Mouse (Mus musculus): ENCODE measurements around the gene Trpm2. TPM values are rescaled to one million over a fixed set of nuclear protein-coding genes. Genes with fewer than 3 reads are reported as not detected.
A peak's percentile ranks its signal among the peaks of the same experiment; 100 is the strongest.

Gene Trpm2
- polyA plus RNA-seq, 1 experiment from 2014 or later = 0.60 TPM

DNA sequence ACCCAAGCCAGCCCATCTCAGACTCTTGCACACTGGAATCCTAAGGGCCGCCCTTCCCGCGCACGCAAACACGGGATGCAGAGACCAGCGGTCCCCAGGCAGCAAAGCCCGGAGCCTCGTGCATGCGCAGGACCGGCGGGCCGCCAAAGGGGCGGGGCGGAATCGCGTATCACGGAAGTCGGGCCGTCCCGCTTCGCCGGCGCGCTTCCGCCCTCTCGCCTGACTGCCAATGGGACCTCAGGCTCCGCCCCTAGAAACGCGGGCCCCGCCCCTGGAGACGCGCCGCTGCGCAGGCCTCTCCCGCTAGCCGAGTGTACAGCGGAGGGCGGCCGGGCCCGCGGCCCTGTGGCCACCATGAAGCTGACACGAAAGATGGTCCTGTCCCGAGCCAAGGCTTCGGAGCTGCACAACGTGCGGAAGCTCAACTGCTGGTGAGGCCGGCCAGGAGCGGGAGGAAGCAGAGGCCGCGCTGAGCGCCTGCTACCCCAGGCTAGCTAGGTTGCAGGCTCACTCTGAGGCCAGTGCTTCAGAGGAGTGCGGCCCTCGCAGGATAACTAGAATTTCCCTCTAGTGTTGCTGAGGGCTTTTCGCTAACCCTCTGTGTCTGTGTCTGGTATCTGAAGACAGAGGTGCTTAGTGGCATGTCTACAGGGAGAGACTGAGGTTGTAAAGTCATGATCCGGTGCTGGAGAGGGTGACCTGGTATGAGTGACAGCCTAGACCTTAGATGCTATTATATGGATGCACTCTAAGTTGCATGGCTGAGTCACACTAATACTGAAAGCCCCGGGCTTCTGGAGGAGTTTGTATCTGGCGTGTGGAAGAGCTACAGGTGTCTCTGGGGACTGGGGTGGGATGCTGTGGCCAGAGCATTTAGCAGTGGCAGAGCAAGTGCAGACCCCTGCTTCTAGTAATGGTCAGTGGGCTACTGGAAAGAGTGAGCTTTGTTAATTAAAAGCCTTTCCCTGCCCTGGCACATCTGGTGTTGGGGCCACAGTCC lies 8.3 kb upstream of the Trpm2 start, which contains the start of gene 1810043G02Rik:
Gene 1810043G02Rik (plus strand): TSS at position 174 of the 1,000 bp plus-strand sequence.
- Histone ChIP-seq H3K4me1 (peaks cover 15% of the 10 kb centered on the region), H3K4me3 (replicated peaks) (peak within 1 kb of the TSS; percentile 65), H3K9me3 (replicated peaks) (no peaks in the 10 kb centered on the region), H3K27me3 (no peaks in the 10 kb centered on the region), H3K9ac (peak within 1 kb of the TSS; percentile 64), H3K36me3 (peaks cover 15% of the 10 kb centered on the region; the same call in 1 of the 2 replicates), H3K27ac (replicated peaks) (peak within 1 kb of the TSS; percentile 49; the same call in 1 of the 2 replicates), H3K4me2 (replicated peaks) (peak within 1 kb of the TSS; percentile 74)
- ATAC-seq (ENCODE audit: insufficient number of reproducible peaks, low FRiP score, low TSS enrichment, low read depth) = peak; percentile 95
- WGBS = under 1% methylated on average over 57 of the region's 57 CpGs

DNA sequence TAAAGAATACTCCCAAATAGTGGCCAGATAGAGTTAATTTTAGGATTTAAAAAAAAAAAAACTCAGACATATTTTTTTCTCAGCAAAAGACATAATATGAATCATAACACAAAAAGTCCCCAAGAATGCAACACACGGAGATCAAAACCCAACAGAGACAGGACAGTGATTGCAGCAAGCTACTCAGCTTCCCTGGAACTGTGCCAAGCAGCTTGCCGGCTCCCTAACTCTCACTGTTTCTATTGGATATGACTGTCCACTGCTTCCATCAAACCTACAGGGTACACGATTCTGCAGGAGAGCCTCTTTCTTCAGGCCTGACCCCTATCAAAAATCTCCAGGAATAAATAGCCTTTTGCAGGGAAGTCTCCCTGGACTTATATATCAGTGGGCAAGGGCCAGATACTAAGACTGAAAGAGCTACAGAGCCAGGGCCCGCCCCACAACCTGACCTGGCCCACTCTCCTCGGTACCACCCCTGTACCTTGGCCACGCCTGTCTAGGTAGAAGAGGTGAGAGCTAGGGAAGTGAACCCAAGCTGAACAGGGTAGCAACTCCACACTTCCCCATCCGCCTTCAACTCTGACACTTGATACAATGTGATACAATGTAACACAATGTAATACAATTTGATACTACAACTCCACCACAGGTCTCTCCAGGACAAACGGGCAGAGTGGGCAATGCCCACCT lies 6.2 kb upstream of the Trpm2 start:
- Histone ChIP-seq H3K27ac (replicated peaks) (no peak overlapping the region), H3K4me2 (replicated peaks) (no peak overlapping the region), H3K36me3 (peaks cover 13% of the 10 kb centered on the region; the same call in 1 of the 2 replicates), H3K27me3 (no peaks in the 10 kb centered on the region), H3K9ac (no peak overlapping the region), H3K4me3 (replicated peaks) (no peak overlapping the region), H3K4me1 (peaks cover 15% of the 10 kb centered on the region), H3K9me3 (replicated peaks) (no peaks in the 10 kb centered on the region)
- no peak for ATAC-seq (ENCODE audit: insufficient number of reproducible peaks, low FRiP score, low TSS enrichment, low read depth)
- 57% methylated on average over 8 of the region's 8 CpGs for WGBS

DNA sequence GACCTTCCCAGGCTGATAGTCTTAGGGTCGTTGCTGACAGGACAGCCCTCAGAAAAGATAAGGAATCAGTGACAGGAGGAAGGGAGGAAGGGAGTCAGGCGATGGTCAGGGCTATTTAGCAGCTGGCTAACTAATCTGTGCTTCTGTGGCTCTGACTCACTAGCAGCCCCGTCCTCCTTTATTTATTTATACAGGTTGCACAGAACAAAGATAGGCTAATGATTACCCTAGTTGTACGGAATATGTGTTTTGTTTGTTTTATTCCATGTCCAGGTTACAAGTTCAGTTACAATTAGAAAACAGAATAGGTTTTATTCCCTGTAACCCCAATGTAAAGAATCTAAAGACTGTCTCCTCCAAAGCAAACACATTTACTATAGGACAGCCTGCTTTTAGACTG lies 5.3 kb upstream of the Trpm2 start:
- H3K4me3 ChIP-seq (replicated peaks) = no peak overlapping the region
- no peak overlapping the region for H3K4me2 ChIP-seq (replicated peaks)
- H3K9ac ChIP-seq = no peak overlapping the region
- no peak for ATAC-seq (ENCODE audit: insufficient number of reproducible peaks, low FRiP score, low TSS enrichment, low read depth)
- no peaks in the 10 kb centered on the region for H3K9me3 ChIP-seq (replicated peaks)
- H3K27me3 ChIP-seq = no peaks in the 10 kb centered on the region
- peaks cover 15% of the 10 kb centered on the region for H3K4me1 ChIP-seq
- 43% methylated on average over 4 of the region's 4 CpGs for WGBS
- H3K36me3 ChIP-seq = 0 out of 2 replicates have a peak, but pooled peaks cover 5% of the 10 kb centered on the region
- H3K27ac ChIP-seq (replicated peaks) = no peak overlapping the region

DNA sequence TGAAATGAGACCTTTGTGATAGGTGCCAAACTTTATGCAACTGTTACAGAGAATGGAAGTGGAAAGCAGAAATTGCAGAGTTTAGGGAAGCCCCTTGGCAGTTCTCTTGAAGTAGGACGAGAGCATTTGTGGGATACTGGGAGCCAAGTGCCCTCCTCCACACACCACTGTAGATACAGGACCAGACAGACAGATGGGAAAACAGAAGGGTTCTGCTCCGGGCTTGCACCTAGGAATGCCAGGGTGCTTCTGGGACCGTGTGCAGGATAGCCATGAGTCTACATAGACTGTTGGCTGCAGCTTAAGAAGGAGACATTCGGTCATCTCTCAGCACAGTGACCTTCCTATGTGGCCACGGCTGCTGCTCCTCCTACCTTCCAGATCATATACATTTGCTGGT lies 4.4 kb upstream of the Trpm2 start:
- H3K27me3 ChIP-seq = peaks cover 8% of the 10 kb centered on the region; the same call in 1 of the 2 replicates
- no peak overlapping the region for H3K27ac ChIP-seq (replicated peaks)
- H3K36me3 ChIP-seq = no peaks in the 10 kb centered on the region
- ATAC-seq (ENCODE audit: insufficient number of reproducible peaks, low FRiP score, low TSS enrichment, low read depth) = no peak
- no peak overlapping the region for H3K9ac ChIP-seq
- no peaks in the 10 kb centered on the region for H3K9me3 ChIP-seq (replicated peaks)
- H3K4me3 ChIP-seq (replicated peaks) = no peak overlapping the region
- H3K4me2 ChIP-seq (replicated peaks) = no peak overlapping the region
- peaks cover 16% of the 10 kb centered on the region for H3K4me1 ChIP-seq
- 70% methylated on average over 5 of the region's 5 CpGs for WGBS

DNA sequence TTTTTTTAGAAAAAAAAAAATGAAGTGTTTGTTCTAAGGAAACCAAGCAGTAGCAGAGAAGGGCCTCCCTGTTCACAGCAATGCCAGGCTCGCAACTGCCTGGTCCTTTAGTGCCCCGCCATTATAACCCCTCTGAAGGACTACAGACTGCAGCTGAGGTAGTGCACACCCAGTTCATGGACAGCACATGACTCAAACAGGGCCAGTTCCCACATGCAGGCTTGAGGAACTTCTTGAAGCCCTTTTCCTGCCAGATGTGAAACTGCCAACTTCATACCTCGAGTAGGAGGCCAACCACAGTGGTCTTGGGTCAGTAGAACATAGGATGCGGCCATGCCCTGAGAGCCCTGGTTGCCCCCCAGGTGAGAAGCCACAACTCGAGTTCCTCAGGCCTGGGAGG lies 4.0 kb upstream of the Trpm2 start:
- peaks cover 11% of the 10 kb centered on the region; the same call in 1 of the 2 replicates for H3K27me3 ChIP-seq

DNA sequence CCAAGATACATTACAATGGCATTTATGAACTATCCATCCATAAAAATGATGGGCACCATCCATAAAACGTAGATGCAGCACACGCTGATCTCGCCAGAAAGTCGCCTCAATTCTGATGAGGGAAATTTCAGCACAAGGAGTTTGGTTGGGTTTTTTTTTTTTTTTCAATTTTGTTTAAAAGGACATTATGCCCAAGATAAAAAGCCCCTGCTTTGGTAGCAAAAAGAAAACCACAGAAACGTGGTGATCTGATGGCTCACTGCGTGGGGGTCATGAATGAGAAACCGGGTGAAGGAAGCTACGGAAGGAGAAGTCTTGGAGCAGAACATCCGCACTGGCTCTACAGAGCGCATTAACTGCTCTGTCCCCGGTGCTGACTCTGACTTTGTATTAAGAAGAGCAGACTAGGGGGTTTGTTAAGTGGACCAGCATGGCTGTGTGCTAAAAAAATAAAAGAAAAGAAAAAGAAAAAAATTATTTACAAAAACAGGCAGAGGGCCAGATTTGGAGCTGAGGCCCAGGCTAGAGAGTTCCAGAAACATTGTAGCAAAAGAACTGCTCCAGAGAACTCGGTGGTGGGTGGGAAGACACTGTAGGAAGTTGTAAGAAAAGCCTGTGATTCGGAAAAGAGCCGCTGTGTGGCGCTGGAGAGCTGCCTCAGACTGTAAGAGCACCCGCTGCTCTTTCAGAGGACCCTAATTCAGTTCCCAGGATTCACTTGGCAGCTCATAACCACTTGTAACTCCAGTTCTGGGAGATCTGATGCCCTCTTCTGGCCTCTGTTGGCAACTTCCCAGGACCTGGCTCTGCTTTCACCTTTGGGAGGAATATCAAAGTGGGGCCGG lies 1.6 kb upstream of the Trpm2 start:
- 60% methylated on average over 17 of the region's 17 CpGs for WGBS
- Histone ChIP-seq H3K4me1 (peaks cover 10% of the 10 kb centered on the region), H3K4me3 (replicated peaks) (no peak overlapping the region), H3K9ac (no peak overlapping the region), H3K4me2 (replicated peaks) (no peak overlapping the region), H3K27ac (replicated peaks) (no peak overlapping the region), H3K36me3 (no peaks in the 10 kb centered on the region), H3K9me3 (replicated peaks) (no peaks in the 10 kb centered on the region), H3K27me3 (peaks cover 28% of the 10 kb centered on the region)
- no peak for ATAC-seq (ENCODE audit: insufficient number of reproducible peaks, low FRiP score, low TSS enrichment, low read depth)

More for the DNA sequence above, 4.0 kb upstream of the Trpm2 start:
- Histone ChIP-seq H3K4me2 (replicated peaks) (no peak overlapping the region), H3K9ac (no peak overlapping the region), H3K4me3 (replicated peaks) (no peak overlapping the region), H3K9me3 (replicated peaks) (no peaks in the 10 kb centered on the region), H3K27ac (replicated peaks) (no peak overlapping the region), H3K4me1 (peaks cover 17% of the 10 kb centered on the region), H3K36me3 (no peaks in the 10 kb centered on the region)
- ATAC-seq (ENCODE audit: insufficient number of reproducible peaks, low FRiP score, low TSS enrichment, low read depth) = no peak
- 64% methylated on average over 5 of the region's 5 CpGs for WGBS

DNA sequence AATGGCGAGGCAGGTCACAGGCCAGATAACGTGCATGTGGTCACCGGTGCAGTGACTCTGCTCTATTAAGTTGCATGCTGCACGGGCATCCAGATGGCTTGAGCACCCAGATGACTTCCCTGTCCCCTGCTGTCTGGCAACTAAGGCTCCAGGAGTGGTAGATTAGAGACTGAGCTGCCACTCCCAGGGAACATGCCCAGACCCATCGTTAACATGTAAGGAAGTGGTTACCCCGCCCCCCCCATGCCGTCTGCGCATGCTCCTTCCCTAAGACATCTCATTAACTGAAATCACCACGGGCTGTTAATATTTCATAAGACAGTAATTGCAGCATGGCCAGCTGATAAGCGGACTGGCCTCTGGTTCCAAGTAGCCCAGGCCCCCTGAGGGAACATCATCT lies 828 bp upstream of the Trpm2 start:
- 80% methylated on average over 10 of the region's 10 CpGs for WGBS
- ATAC-seq (ENCODE audit: insufficient number of reproducible peaks, low FRiP score, low TSS enrichment, low read depth) = no peak
- Histone ChIP-seq H3K36me3 (no peaks in the 10 kb centered on the region), H3K4me2 (replicated peaks) (no peak overlapping the region), H3K9ac (no peak overlapping the region), H3K4me3 (replicated peaks) (no peak overlapping the region), H3K27me3 (peaks cover 28% of the 10 kb centered on the region), H3K9me3 (replicated peaks) (no peaks in the 10 kb centered on the region), H3K27ac (replicated peaks) (no peak overlapping the region), H3K4me1 (peaks cover 10% of the 10 kb centered on the region)

DNA sequence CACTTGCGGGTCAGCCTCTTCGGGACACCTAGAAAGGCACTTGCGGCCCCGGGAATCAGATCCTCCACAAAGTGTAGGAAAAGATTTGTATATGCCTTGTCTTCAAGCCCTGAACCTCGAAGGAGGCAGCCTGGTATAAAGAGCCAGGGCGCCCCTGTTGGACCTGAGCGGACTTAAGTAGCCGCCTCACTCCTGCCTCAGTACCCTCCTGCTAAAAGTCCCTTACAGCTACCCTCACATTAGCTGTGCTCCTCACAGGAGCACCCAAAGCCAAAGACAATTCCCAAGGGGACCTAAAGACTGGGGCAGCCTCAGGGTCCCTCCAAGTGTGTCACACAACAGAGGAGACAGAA lies 414 bp downstream of the Trpm2 start:
- ATAC-seq (ENCODE audit: insufficient number of reproducible peaks, low FRiP score, low TSS enrichment, low read depth) = no peak
- Histone ChIP-seq H3K27ac (replicated peaks) (no peak overlapping the region), H3K27me3 (peaks cover 28% of the 10 kb centered on the region), H3K36me3 (no peaks in the 10 kb centered on the region), H3K9me3 (replicated peaks) (no peaks in the 10 kb centered on the region), H3K4me1 (peaks cover 10% of the 10 kb centered on the region), H3K4me3 (replicated peaks) (peak overlapping the region; percentile 32), H3K9ac (no peak overlapping the region), H3K4me2 (replicated peaks) (peak overlapping the region; percentile 58)
- 17% methylated on average over 8 of the region's 8 CpGs for WGBS

DNA sequence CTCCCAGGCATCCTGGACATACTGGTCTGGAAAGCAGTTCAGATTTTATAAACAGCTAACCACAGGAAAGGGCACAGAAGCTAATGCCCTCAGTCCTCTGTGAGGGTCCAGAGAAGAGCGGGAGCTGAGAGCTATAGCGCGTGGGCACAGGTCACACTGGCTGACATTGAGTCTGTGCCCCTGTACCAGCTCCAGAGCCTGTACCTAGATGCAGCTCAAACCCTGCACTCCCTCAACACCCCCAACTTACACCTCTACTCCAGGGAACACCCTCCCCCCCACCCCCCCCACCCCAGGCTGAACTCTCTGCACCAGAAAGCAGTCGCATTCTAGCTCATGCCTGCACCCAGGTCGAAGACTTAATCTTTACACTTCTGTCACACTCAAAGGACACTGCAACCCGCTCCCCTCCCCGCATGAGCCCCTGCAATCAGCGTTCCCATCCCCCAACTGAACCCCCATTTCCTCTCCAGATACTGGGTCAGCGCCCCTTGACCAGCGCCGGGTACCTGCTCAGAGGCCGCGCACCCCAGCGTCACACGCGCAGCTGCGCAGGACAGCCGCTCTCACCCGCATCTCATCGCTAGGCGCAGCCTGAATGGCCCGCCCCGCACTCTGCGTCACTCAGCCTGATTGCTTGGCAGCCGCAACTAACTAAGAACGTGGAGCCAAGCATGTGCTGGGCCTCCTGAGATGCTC lies 940 bp downstream of the Trpm2 start:
- H3K4me2 ChIP-seq (replicated peaks) = peak overlapping the region; percentile 58
- no peak overlapping the region for H3K9ac ChIP-seq
- H3K9me3 ChIP-seq (replicated peaks) = no peaks in the 10 kb centered on the region
- H3K27me3 ChIP-seq = peaks cover 28% of the 10 kb centered on the region
- peak; percentile 27; the same call in 1 of the 2 replicates for ATAC-seq (ENCODE audit: insufficient number of reproducible peaks, low FRiP score, low TSS enrichment, low read depth)
- no peak overlapping the region for H3K27ac ChIP-seq (replicated peaks)
- WGBS = 6% methylated on average over 26 of the region's 26 CpGs
- no peaks in the 10 kb centered on the region for H3K36me3 ChIP-seq
- peaks cover 10% of the 10 kb centered on the region for H3K4me1 ChIP-seq
- peak overlapping the region; percentile 32 for H3K4me3 ChIP-seq (replicated peaks)

DNA sequence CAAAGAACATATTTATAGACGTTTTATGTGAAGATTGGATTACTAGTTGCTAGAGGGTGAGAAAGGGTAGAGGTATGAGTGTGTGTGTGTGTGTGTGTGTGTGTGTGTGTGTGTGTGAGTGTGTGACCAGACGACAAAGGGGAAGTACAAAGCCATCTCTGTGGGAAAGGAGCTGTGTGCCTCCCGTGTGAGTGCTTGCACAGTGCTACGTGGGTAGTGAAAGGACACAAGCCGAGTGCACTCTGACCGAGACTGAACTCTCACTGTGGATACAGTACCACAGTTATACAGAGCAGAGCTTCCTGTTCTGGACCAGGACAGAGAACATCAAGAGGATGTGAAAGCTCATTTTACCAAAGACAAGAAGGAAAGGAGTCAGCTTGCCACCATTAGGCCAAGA lies 6.4 kb downstream of the Trpm2 start:
- H3K4me3 ChIP-seq (replicated peaks) = no peak overlapping the region
- H3K9ac ChIP-seq = no peak overlapping the region
- H3K27me3 ChIP-seq = peaks cover 13% of the 10 kb centered on the region
- WGBS = 75% methylated on average over 6 of the region's 6 CpGs
- H3K4me1 ChIP-seq = peaks cover under 1% of the 10 kb centered on the region; the same call in 1 of the 2 replicates
- H3K27ac ChIP-seq (replicated peaks) = no peak overlapping the region
- H3K4me2 ChIP-seq (replicated peaks) = no peak overlapping the region
- no peaks in the 10 kb centered on the region for H3K9me3 ChIP-seq (replicated peaks)
- ATAC-seq (ENCODE audit: insufficient number of reproducible peaks, low FRiP score, low TSS enrichment, low read depth) = no peak
- no peaks in the 10 kb centered on the region for H3K36me3 ChIP-seq
